Mouse (Mus musculus) testis, adult 2 months (tissue): ENCODE measurements around the gene Dnah17. TPM values are rescaled to one million over a fixed set of nuclear protein-coding genes. Genes with fewer than 3 reads are reported as not detected.

ENCODE experiments used
- H3K27ac ChIP-seq: fragments of 200-500 bp; 2 replicates; pipeline ENCODE4 v1.5.1; 2012; ENCODE audit warnings: low read depth, low read length; ENCODE audit not compliant: control insufficient read depth, insufficient read depth
- H3K27me3 ChIP-seq: fragments of 200-500 bp; 2 replicates; pipeline ENCODE4 v1.6.1; 2012; ENCODE audit warnings: mild to moderate bottlenecking, low read length, moderate library complexity; ENCODE audit not compliant: control insufficient read depth, insufficient read depth
- H3K36me3 ChIP-seq: fragments of 200-500 bp; 2 replicates; pipeline ENCODE4 v1.6.1; 2012; ENCODE audit warnings: mild to moderate bottlenecking, low read length; ENCODE audit not compliant: control insufficient read depth, insufficient read depth
- H3K4me1 ChIP-seq: fragments of 200-500 bp; 2 replicates; pipeline ENCODE4 v1.6.1; 2012; ENCODE audit warnings: low read length; ENCODE audit not compliant: control insufficient read depth, insufficient read depth
- H3K4me3 ChIP-seq: fragments of 200-500 bp; 2 replicates; pipeline ENCODE4 v1.5.1; 2012; ENCODE audit warnings: low read depth, mild to moderate bottlenecking, low read length, moderate library complexity, mixed read lengths; ENCODE audit not compliant: control insufficient read depth
- CTCF ChIP-seq: fragments of 200-500 bp; IDR thresholded peaks from 2 replicates; pipeline ENCODE4 v1.5.1; 2012; ENCODE audit warnings: low read depth, mild to moderate bottlenecking, inconsistent platforms, low read length, moderate library complexity; ENCODE audit not compliant: control insufficient read depth, insufficient read depth, insufficient replicate concordance
- POLR2A ChIP-seq: fragments of 200-500 bp; IDR thresholded peaks from 2 replicates; pipeline ENCODE4 v1.6.1; 2012; ENCODE audit warnings: low read depth, mild to moderate bottlenecking, inconsistent platforms, low read length, moderate library complexity; ENCODE audit not compliant: control insufficient read depth
- polyA plus RNA-seq: library from polyadenylated mRNA; depleted of rRNA; stranded (reverse); fragments of >200 nt; gene quantifications from 2 replicates; pipeline ENCODE4 v1.2.3, GENCODE M21; 2012

Dnah17 gene
- polyA plus RNA-seq, 1 experiment, result 35.8 TPM

DNA sequence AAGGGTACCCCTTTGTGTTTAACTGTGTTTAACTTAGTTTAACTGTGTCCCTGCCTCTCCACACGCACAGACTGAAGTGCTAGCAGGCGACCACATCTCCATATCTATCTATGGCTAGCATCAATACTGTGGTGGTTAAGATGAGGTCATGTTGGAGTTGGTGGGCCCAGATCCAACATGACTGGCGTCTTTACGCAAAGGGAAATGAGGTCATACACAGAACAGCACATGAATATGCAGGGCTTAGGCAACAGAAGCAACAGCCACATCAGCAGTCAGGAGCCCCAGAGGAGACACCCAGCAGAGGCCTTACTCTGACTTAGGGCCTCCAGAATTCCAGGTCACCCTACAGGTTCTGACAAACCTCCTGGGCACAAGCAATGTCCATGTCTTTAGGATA lies 22.5 kb upstream of the Dnah17 start:
- H3K4me1 ChIP-seq, result peaks cover 2% of the 10 kb centered on the region
- H3K36me3 ChIP-seq, result no peaks in the 10 kb centered on the region

GRCm38 (mm10) chr11:118151423-118152180 lies 21.2 kb upstream of the Dnah17 start:
- TF ChIP-seq POLR2A, result no peak
- TF ChIP-seq CTCF, result no peak
- H3K36me3 ChIP-seq, result no peaks in the 10 kb centered on the region
- peaks cover 2% of the 10 kb centered on the region for H3K4me1 ChIP-seq
- no peak overlapping the region for H3K27ac ChIP-seq
- no peaks in the 10 kb centered on the region for H3K27me3 ChIP-seq
- H3K4me3 ChIP-seq, result no peak overlapping the region

More for the DNA sequence above, 22.5 kb upstream of the Dnah17 start:
- TF ChIP-seq CTCF (no peak), POLR2A (no peak)
- no peak overlapping the region for H3K4me3 ChIP-seq
- no peak overlapping the region for H3K27ac ChIP-seq
- H3K27me3 ChIP-seq, result no peaks in the 10 kb centered on the region

DNA sequence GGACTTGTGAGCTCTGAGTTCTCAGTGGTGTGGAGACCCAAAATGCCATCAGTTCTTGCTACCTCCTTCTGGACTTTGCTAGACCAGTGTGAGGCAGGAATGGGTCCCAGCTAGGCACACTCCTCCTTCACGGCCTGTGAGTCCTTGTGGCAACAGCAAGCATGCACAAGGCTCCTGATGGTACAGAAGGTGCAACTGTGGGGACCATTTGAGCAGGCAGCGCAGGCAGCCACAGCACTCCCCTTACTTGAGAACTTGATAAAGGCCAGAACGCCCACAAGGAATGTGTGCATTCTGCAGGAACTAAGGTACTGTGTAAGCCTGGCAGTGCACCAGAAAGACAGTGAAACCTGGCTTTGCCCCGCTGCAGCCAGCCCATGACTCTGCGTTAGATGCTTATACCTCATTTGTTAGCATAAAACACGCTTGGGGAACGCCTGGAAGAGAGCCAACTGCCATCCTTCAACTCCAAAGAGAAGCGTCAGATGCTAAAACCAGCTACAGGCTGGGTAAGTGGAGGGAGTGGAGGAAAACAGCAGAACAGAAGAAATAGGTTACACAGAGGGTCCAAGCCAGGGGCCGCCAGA lies 19.8 kb upstream of the Dnah17 start:
- H3K36me3 ChIP-seq, result no peaks in the 10 kb centered on the region
- no peak overlapping the region for H3K4me3 ChIP-seq
- peaks cover 2% of the 10 kb centered on the region for H3K4me1 ChIP-seq
- H3K27me3 ChIP-seq, result no peaks in the 10 kb centered on the region
- no peak for TF ChIP-seq CTCF
- no peak for TF ChIP-seq POLR2A
- no peak overlapping the region for H3K27ac ChIP-seq

DNA sequence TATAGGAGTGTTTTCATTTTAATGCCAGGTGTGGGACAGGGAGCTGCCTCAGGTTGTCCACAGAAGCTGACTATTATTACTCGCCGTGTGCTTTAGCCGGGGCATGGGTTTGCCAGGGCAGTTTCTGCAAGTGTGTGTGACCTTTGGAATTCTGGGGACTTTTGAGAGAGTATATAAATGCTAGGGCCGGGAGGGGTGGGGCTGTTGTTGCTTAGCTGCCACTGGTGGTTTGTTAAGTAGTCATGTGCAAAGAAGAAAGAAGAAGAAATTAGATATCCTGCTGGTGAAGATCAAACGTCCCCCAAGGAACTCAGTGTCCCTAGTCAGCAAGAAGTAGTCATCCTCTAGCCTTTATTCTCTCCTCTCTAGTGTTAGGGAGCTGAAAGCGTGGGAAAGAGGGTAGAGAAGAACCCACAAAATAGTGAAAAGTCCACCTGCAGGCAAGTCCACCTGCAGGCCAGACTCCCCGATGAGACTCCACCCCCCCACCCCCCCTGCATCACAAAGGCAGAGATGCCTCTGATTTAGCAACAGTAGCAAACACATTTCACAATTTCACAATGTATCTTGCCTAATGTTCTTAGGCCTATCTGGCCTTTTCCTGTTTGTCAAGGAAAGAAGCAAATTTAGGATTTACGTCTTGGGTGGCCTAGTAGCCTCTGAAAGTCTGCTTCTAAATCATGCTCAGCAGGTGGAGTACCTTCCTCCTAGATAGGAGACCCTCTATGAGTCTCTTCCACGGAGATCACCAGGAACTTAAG lies 17.6 kb upstream of the Dnah17 start:
- H3K27ac ChIP-seq, result no peak overlapping the region
- TF ChIP-seq POLR2A (no peak), CTCF (no peak)
- H3K27me3 ChIP-seq, result no peaks in the 10 kb centered on the region
- peaks cover 2% of the 10 kb centered on the region for H3K4me1 ChIP-seq
- no peak overlapping the region for H3K4me3 ChIP-seq
- H3K36me3 ChIP-seq, result no peaks in the 10 kb centered on the region

- peaks cover 6% of the 10 kb centered on the region for H3K4me1 ChIP-seq
- H3K4me3 ChIP-seq, result no peak overlapping the region
- no peak for TF ChIP-seq CTCF
- TF ChIP-seq POLR2A, result no peak
- H3K27ac ChIP-seq, result no peak overlapping the region
- no peaks in the 10 kb centered on the region for H3K36me3 ChIP-seq
- H3K27me3 ChIP-seq, result no peaks in the 10 kb centered on the region
These were observed 16.0 kb upstream of the Dnah17 start for GRCm38 (mm10) chr11:118146446-118146845.

DNA sequence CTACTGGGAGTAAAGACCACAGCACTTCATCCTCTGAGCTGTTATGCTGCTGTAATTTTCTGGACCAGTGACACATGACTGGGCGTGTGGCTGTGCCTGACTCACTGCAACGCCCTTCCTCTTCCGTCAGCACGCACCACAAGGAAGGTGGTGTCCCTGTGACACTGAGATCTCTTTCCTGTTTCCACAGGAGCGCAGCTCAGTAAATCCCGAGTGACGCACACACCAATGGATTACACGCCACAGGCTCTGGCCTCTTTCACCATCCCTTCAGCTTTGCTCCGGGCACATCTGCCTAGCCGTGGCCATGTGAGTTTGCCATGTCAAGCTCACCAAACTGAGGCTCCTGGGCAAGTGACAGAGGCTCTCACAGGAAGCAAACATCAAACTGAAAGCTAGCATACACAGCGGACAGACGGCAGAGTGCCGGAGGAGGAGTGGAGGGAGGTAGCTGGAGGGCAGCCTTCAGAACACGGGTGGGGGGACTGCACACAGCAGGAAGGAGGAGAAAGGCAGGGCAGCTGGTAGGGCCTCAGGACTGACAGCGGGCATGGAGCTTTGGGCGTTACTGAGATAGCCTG lies 15.4 kb upstream of the Dnah17 start:
- no peak overlapping the region for H3K4me3 ChIP-seq
- H3K36me3 ChIP-seq, result no peaks in the 10 kb centered on the region
- TF ChIP-seq CTCF, result no peak
- TF ChIP-seq POLR2A, result no peak
- H3K4me1 ChIP-seq, result peaks cover 6% of the 10 kb centered on the region
- H3K27me3 ChIP-seq, result no peaks in the 10 kb centered on the region
- no peak overlapping the region for H3K27ac ChIP-seq

DNA sequence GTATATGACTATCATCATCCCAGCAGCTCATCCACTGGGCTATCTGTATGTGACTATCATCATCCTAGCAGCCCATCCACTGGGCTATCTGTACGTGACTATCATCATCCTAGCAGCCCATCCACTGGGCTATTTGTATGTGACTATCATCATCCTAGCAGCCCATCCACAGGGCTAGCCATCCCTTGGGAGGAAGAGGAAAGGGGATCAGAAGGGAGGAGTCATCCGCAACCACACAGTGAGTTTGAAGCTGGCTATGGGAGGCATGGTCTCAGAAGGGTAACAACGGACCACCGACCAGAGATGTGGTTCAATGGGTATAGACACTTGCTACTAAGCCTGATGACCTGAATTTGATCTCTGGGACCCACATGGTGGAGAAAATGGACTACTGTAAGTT lies 14.7 kb upstream of the Dnah17 start:
- Histone ChIP-seq H3K27ac (no peak overlapping the region), H3K4me1 (peaks cover 6% of the 10 kb centered on the region), H3K36me3 (no peaks in the 10 kb centered on the region), H3K27me3 (no peaks in the 10 kb centered on the region), H3K4me3 (no peak overlapping the region)
- TF ChIP-seq POLR2A (no peak), CTCF (no peak)
